16 mouse cellular contexts compared by ENCODE assay signal in the genomic region with DNA sequence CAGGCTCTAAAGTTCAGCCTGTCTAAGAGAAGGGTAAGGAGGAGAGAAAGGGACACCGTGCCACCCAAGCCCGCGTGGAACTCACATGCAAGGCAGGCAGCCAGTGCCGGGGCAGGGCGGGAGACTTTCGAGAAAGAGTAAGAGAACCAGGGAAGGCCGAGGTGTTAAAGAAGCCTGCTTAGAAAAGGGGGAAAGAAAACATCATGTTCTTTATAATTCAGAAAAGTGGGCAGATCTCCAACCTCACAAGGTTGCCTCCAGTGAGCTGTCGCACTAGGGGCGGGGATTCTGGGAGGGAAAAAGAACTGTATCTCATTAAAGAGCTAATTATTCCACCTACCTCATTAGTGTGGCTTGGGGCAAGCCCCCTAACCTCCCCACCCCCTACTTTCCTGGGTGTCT. TPM values are rescaled to one million over a fixed set of nuclear protein-coding genes. Genes with fewer than 3 reads are reported as not detected.
DNase-seq lines count a peak whose midpoint lies in the region; ATAC-seq lines count a peak whose summit lies in the region.
"Had no signal": no experiment of that assay in that cellular context is flagged by ENCODE, and none has a peak within 500 bp of the region (broad histone marks: within the 10 kb centered on the region; RNA-seq: fewer than 3 reads in every experiment).

No protein-coding gene starts in this region.

- ATAC-seq in forebrain, embryonic 12.5 days (ENCODE audit: low FRiP score) = peak; percentile 77; the same call in 1 of the 2 replicates

- H3K9me3 ChIP-seq in forebrain, embryonic 12.5 days = no peaks in the 10 kb centered on the region
- H3K9me3 ChIP-seq: heart, embryonic 13.5 days; hindbrain, embryonic 12.5 days had no signal

- 0 out of 2 replicates have a peak overlapping the region, but pooled peaks have one; percentile 2 for H3K4me2 ChIP-seq in forebrain, embryonic 12.5 days
- H3K4me2 ChIP-seq: heart, embryonic 13.5 days; hindbrain, embryonic 12.5 days; lung, embryonic 14.5 days had no signal

- H3K4me3 ChIP-seq in forebrain, embryonic 12.5 days (replicated peaks) = no peak overlapping the region
- H3K4me3 ChIP-seq: heart, embryonic 13.5 days; hindbrain, embryonic 12.5 days; left cerebral cortex, adult 2 months had no signal

- no peaks in the 10 kb centered on the region for H3K36me3 ChIP-seq in forebrain, embryonic 12.5 days (replicated peaks)
- H3K36me3 ChIP-seq: heart, embryonic 13.5 days; hindbrain, embryonic 12.5 days had no signal

- H3K9ac ChIP-seq in forebrain, embryonic 12.5 days = no peak overlapping the region
- H3K9ac ChIP-seq: heart, embryonic 13.5 days; hindbrain, embryonic 12.5 days; lung, embryonic 14.5 days had no signal

- peaks cover 39% of the 10 kb centered on the region for H3K4me1 ChIP-seq in forebrain, embryonic 12.5 days

- WGBS in forebrain, embryonic 12.5 days = 32% methylated on average over 9 of the region's 9 CpGs

- peaks cover 18% of the 10 kb centered on the region for H3K27me3 ChIP-seq in forebrain, embryonic 12.5 days
- H3K27me3 ChIP-seq: heart, embryonic 13.5 days had no signal

- peak; percentile 13 for DNase-seq in layer of hippocampus, adult 11-12 months (ENCODE audit: low spot score)
- DNase-seq in layer of hippocampus, postnatal 25 days (ENCODE audit: extremely low spot score in 1 of 2, low spot score in 1 of 2) = no peak
- DNase-seq in adrenal gland, postnatal 10 days = peak; percentile 30
- DNase-seq in layer of hippocampus, postnatal 36 days = peak; percentile 44 to 45
- no peak for DNase-seq in cerebellum, postnatal 36 days
- no peak for DNase-seq in urinary bladder, adult 2 months (ENCODE audit: low spot score)
- DNase-seq: cerebellum, adult 11 months; gastrocnemius, postnatal 14 days; kidney, adult 8-10 months; liver; lung, embryonic 14.5 days; thymus, adult 18-20 months had no signal

- H3K27ac ChIP-seq in forebrain, embryonic 12.5 days = no peak overlapping the region
- H3K27ac ChIP-seq: heart, embryonic 13.5 days; hindbrain, embryonic 12.5 days; left cerebral cortex, adult 2 months had no signal

RNA-seq across cellular contexts. Expression of a gene that starts 44.1 kb away (rescaled TPM):
- 10 to 100 TPM; 16.1 to 18.0 TPM for total RNA-seq in layer of hippocampus, postnatal 25 days (2021)
- total RNA-seq in adrenal gland, postnatal 10 days (2021) = 10 to 100 TPM in 1 of 2 experiments, 1 to 10 TPM in 1; 8.4 to 12.0 TPM
- polyA plus RNA-seq in forebrain, embryonic 12.5 days (2016; fragmentation: Nextera tagmentation; extraction: Ambion mirVana) = 16.2 TPM in 2 replicates
- 10 to 100 TPM; 13.9 to 17.4 TPM for total RNA-seq in layer of hippocampus, postnatal 36 days (2021)
- 15.0 TPM in 2 replicates for polyA plus RNA-seq in urinary bladder, adult 2 months (2012; rRNA removed)

Comparison
In these comparisons a context has a peak if more than half of its experiments do, and no peak if none do; other contexts are left out.
1. DNase-seq: peak in layer of hippocampus, adult 11-12 months (single experiment), adrenal gland, postnatal 10 days (single experiment) and layer of hippocampus, postnatal 36 days (2 of 2); none in layer of hippocampus, postnatal 25 days (0 of 2), cerebellum, postnatal 36 days (0 of 2) and urinary bladder, adult 2 months (single experiment).